Mouse (Mus musculus): Measurements from ENCODE around the gene Psme2.

Gene Psme2

DNA sequence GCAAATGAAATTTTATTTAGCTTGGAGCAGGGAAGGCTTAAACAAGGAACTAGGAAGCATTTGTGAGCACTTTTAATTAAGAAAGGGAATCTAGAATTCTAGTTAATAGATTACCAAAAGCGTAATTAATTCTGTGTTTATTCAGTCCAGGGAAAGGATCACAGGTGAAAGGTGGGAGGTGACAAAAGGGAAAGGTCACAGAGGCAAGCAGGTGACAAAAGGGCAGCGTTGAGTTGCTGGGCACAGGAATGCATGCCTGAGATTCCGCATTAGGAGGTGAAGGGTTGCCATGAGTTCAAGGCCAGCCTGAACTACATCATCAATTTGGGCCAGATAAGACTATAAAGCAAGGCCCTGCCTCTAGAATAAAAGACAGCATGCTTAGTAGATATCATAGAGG, 23.4 kb downstream of the Psme2 start:
- no peak for DNase-seq (ENCODE audit: low spot score)

DNA sequence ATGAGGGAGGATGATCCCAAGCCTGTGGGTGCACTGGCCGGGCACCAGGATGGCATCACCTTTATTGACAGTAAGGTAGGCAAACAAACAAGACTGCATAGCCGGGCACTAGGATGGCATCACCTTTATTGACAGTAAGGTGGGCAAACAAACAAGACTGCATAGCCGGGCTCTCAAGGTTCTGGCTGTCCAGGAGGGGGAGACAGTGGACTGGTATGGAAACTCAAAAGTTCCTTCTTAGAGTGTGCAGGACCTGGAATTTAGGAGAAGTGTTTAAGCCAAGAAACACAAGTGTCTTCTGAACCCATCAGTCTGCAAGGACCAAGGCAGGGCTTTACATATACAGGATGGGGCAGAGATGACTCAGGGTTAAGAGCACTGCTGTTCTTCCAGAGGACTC, 25.2 kb downstream of the Psme2 start:
- no peak for DNase-seq (ENCODE audit: low spot score)

DNA sequence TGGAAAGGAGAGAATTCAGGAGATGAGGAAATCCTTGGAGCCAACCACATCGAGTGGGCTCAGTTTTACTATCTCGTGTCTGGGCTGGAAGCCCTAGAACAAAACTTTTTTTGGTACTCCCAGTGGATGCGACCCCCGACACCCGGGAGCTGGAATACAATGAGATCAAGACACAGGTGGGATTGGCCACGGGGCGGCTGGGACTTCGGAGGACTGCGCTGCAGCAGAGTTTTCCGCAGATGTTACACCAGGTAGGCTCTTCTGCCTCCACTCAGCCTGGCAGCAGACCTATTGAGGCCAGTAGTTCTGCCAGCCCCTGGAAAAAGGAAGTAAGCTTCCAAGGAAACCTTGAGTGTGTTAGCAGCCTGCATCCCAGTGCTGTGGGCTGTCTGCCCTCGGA, 27.7 kb downstream of the Psme2 start:
- DNase-seq (ENCODE audit: low spot score): no peak

DNA sequence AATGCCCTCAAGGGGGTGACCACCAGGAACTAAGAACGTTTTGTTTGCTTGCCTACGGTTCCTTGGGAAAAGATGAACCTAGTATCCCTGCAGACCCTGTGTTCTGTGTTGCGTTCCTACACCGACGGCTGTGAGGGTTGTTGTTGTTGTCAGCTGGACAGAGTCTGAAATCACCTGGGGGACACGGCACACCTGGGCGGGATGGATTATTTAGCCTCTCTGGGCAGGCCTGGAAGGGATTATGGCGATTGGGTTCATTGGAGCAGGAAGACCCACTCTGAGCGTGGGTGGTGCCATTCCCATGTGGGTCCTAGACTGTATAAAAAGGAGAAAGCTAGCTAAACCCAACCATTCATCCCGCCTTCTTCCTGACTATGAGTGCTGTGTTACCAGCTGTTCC, 29.1 kb downstream of the Psme2 start:
- no peak for DNase-seq (ENCODE audit: low spot score)

DNA sequence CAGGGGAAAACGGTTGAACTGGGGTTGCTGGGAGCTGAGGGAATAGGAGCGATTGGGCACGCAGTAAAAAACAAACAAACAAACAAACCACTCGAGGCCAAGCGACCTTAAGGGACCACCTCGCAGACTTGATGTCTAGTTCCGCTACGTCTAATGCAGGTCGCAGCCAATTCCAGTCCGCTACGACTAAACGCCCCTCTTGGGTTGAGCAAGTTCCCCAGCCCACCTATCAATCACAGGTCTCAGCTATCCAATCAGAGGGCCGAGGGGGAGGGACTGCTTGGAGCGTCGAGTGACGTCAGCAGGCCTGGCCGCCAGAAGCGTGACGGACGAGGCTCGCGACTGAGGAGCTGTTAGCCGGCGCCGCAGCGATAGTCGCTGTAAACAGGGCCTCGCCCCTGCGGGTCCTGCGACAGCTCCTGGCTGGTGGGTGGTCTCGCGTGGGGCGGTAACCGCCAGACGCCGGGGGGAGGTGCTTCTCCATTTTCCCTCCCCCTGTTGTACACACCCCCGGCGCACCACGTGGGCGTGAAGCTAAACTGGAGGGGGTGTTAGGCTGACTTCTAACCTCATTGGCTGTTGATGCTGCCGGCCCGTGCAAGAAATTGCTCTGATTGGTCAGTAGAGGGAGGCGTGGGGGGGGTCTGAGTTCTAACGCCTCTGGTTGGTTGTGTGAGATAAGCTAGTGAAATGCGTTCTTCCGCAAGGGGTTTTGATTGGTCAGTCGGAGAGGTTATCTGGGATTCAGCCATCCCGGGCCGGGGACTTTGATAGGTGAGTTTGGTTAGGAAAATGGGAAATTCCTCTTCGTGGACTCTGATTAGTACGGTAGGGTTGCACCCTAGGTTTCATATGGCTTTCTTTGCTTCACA, 30.5 kb downstream of the Psme2 start, which contains the start of gene A730061H03Rik:
A730061H03Rik (minus strand) TSS at position 205 of the 872 bp plus-strand sequence.
- peak; percentile 96 for DNase-seq (ENCODE audit: low spot score)

DNA sequence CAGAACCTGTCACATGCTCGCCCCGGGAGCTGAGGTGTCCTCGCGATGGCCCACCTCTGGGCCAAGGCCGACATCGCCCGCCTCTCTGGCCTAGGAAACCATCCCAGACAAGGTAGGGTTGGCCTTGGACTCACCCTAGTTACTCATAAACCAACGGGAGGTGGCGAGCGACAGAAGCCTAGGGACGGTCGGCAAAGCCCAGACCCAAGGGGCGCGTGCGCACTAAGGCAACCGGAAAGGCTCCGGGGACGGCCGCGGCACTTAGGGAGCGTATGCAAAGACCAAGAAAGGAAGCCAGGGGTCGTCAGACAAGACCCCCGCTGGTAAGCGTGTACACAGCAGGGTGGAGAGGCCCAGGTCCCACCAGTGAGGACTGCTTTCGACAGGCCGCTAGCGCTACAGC, 31.1 kb downstream of the Psme2 start, which contains the start of gene Dcaf11:
Dcaf11 (plus strand) TSS at position 208 of the 403 bp plus-strand sequence.
- peak; percentile 89 for DNase-seq (ENCODE audit: low spot score)

DNA sequence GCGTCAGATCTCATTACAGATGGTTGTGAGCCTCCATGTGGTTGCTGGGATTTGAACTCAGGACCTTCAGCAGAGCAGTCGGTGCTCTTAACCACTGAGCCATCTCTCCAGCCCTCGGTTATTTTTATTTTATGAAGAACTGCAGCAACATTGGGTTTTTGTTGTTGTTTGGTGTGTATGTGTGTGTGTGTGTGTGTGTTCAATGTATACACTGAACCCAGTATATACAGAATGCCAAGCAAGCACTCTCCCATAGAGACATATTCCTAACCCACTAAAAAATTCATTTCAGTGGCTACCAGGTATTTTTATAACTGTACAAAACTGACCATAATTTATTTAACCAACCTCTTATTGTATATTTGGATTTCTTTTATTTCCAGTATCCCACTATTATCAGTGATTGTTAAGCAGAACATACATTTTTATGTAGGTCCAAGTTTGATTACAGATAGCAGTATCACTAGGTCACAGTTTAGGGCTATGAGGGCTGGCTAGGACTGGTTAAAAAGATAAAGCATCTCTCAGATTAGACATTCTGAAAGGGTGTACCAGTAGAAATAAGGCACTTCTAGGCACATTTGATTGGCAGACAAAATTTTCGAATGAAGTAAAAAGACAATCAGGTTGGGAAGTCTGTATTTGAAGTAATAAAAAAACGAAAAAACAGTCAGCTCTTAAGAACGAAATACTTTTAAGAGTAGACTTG, 32.0 kb downstream of the Psme2 start:
- DNase-seq (ENCODE audit: low spot score): no peak

DNA sequence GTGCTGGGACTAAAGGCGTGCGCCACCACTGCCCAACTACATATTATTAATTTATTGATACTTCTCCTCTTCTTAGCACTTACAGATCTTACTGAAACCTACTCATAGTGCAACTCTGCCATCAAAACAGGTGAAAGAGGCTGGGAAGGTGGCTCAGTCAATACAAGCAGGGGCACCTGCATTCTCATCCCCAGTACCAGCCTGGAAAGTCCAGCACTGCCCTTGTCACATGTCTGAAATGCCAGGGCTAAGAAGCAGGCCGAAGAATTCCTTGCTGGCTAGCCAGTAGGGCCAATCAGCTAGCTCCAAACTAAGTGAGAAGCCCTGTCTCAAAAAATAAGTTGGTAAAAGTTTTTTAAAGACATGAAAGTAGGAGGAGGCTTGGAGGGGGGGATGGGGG, 33.3 kb downstream of the Psme2 start:
- DNase-seq (ENCODE audit: low spot score): no peak

DNA sequence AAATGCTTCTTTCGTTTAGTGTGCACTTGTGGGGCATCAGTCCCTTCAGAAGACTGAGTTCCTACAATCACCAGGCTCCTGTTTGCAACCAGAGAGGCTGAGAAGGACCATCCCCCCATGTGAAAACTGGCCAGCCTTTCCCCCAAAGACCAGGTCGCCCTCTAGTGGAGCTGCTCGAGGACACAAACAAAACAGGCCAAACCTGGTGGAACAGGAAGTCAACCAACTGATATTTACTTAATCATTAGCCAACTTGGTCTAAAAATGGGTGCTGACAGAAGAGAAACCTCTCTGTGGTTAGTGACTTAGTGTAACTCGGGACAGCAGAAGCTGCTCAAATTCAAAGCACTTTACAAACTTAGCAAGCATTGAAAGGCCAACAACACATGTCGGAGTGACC, 33.9 kb downstream of the Psme2 start:
- DNase-seq (ENCODE audit: low spot score): peak; percentile 85

DNA sequence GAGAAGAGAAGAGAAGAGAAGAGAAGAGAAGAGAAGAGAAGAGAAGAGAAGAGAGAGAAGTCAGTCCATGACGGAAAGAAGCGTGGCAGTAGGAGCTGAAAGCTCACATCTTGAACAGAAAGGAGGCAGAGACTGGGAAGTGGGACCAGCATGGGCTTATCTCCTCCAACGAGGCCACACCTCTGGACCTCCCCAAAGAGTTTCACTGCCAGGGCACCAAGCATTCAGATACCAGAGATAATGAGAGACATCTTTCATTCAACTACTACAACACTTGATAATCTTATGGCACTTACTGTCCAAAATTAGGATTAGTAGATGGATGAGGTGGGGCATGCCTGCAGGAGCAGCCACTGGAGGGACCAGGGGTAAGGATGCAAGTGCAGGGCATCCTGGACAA, 35.1 kb downstream of the Psme2 start:
- no peak for DNase-seq (ENCODE audit: low spot score)

DNA sequence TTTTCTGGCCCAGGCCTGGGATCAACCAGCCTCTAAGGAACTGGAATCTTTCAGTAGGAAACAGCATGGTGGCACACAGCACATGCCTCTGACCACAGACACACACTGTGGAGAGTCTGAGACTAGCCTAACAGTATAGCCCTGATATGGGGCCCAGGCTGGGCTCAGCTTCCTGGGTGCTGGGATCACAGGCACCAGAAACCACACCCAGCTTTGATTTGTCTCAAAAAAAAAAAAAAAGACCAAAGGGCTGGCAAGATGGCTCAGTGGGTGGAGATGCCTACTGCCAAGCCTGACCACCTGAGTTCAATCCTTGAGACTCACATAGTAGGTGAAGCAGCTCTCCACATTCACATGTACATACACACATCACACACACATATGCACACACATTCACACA, 36.3 kb downstream of the Psme2 start:
- no peak for DNase-seq (ENCODE audit: low spot score)

DNA sequence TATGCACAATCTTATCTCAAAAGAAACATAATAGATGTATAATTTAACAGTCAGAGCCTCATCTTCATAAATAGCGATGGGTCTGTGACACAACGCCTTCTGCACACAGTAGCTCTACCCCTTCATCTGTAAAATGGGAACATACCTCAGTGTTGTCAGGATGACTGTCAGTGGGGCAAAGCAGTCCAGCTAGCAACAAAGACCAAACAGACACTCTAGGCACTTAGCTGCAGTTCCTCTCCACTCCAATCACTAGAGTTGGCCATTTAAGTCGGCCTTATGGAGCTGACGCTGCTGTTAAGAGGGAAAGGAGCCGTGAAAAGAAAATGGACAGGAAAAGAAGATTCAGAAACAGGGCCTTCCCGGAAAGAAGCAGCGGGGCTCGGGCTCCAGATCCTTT, 39.1 kb downstream of the Psme2 start:
- DNase-seq (ENCODE audit: low spot score): no peak

DNA sequence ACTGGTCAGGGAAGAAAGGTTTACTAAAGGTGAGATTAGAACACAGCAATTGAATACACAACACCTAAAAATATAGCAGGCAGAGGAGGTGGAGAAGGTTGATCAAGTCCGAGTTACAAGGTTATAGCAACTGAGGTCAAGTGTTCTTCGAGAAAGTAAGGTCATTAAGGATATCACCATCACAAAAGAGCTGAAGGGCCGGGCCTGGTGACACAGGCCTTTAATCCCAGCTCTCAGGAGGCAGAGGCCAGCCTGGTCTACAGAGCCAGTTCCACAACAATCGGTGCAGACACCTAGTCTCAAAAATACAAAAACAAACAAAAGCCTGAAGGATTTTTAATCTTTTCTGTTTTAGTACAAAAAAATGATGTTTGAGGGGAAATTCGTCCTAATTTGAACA, 39.6 kb downstream of the Psme2 start:
- no peak for DNase-seq (ENCODE audit: low spot score)

DNA sequence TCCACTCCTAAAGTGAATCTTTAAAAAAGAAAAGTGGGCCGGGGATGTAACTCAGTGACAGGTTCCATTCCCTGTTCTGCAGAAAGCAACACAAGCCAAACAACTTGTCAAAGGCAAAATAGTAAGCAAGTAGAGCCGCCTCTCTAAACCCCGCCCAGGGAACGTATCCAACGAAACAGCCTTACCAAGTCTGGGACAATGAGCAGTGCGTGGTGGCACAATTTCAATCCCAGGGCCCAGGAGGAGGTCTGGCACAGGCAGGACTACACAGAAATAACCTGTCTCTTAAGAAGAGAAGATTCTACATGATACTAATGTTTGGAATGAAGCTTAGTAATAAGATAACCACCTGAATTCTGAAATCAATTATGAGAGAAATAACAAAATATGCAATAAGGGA, 40.7 kb downstream of the Psme2 start:
- DNase-seq (ENCODE audit: low spot score): no peak

DNA sequence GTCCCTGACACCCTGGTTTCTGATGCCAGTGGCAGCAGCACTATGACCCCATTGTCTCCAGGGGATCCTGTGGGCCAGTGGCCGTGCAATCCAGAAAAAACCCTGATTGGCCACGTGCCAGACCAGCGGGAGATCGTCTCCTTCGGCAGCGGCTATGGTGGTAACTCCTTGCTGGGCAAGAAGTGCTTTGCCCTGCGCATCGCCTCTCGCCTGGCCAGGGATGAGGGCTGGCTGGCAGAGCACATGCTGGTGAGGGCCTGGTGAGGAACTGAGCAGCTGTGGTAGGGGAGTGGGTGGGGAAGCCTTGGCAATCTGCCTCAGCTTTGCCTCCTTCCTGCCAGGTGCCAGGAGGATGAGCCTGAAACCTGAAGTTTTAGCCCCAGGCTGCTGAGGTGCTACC, 46.6 kb downstream of the Psme2 start:
- no peak for DNase-seq (ENCODE audit: low spot score)

DNA sequence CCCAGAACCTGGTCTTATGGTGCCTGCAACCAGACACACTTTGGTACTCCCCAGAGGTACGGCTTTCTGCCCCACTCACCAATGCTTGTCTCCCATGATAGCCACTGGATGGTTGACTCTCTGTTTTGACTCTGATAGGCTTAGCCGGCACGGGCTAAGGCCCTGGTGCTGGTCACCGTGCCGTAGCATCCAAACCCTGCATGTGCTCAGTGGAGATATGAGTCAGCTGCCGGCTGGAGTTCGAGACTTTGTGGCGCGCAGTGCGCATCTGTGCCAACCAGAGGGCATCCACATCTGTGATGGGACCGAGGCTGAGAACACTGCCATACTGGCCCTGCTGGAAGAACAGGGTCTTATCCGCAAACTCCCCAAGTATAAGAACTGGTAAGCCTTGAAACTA, 48.6 kb downstream of the Psme2 start:
- DNase-seq (ENCODE audit: low spot score): no peak

DNA sequence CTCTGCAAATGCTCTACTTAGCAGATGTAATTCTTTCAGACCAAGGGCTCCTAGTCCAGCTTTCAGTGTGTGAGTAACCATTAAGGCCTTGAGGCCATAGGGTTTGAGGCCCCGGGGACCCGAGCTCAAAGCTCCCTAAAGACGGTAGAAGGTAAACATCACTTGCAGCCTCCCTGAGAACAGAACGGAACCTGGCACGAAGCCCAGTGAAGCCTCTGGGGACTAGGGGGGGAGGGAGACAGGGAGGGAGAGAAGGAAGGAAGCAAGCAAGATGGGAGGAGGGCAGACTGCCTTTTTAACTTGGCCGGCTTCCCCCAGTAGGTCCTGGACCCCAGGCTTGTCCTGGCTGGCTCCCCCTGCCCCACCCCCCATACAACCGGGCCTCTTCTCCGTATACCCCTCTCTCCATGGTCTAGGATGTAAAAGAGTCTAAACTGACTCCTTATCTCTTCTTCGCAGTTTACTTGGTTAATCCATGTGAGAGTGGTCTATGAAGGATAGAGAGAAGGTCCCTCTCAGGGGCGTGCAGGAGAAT, 50.1 kb downstream of the Psme2 start:
- DNase-seq (ENCODE audit: low spot score): peak; percentile 78

DNA sequence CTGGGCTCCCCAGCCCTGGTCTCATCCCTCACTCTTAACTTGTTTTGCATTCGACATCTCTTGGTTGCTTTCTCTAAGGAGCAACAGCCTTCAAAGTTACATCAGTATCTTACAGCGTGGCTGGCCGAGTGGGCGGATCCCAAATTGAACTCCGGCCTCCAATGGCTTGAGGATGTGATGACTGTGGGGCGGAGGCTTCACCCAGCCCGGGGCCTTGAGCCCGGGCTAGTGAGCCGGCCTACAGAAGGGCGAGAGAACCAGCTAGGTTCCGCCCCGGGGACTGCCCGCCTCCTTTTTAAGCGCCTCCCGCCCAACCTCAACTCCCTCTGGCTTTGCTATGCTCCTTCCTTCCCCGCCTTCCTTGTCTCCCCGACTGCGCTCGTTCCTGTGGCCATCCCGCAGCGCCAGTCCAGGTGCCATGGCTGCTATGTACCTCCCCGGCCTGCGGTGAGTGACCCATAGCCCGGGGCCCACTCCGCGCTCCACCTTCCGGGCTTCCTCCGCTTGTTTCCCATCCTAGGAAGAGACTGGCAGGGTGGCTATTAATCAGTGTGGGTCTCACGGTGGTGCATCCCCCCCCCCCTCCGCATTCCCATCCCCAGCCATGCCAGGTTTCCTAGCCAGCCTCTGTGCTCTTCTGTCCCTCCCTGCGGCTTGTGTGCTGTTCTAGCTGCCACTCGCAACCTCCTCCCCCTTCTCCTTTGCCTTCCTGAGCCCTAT, 50.7 kb downstream of the Psme2 start, which contains the start of gene Pck2:
Pck2 (plus strand) TSS at position 200 of the 720 bp plus-strand sequence.
- peak; percentile 84 for DNase-seq (ENCODE audit: low spot score)

Data from adipocyte (in vitro differentiated cells).